Mouse (Mus musculus) kidney, postnatal 14 days (tissue): ENCODE measurements around the gene Pycr1.
A peak's percentile ranks its signal among the peaks of the same experiment; 100 is the strongest.
"Not testable (repeated sequence)": the region's sequence is repeated elsewhere in the genome, so short reads cannot be mapped to it uniquely, and the experiment has no call there.

Experiments
- DNase-seq: peaks from one replicate; pipeline ENCODE4 v3.0.0; 2022; ENCODE audit warnings: mixed read lengths

Gene Pycr1

GRCm38 (mm10) chr11:120643601-120643987 lies at the start of gene Pycr1:
Gene Pycr1, minus strand, starts transcription at chr11:120643769.
- DNase-seq = peak; percentile 95

GRCm38 (mm10) chr11:120692471-120693011 lies 49.0 kb upstream of the Pycr1 start:
- DNase-seq = peak; percentile 62

GRCm38 (mm10) chr11:120689365-120689764 lies 45.8 kb upstream of the Pycr1 start:
- no peak for DNase-seq

GRCm38 (mm10) chr11:120686650-120687272 lies 43.2 kb upstream of the Pycr1 start:
- DNase-seq = no peak

GRCm38 (mm10) chr11:120684660-120685059 lies 41.1 kb upstream of the Pycr1 start:
- DNase-seq = no peak

GRCm38 (mm10) chr11:120684086-120684485 lies 40.5 kb upstream of the Pycr1 start:
- no peak for DNase-seq

GRCm38 (mm10) chr11:120683536-120683935 lies 40.0 kb upstream of the Pycr1 start:
- DNase-seq = no peak

GRCm38 (mm10) chr11:120682683-120683082 lies 39.1 kb upstream of the Pycr1 start:
- no peak for DNase-seq

- peak; percentile 75 for DNase-seq
Measured at GRCm38 (mm10) chr11:120679909-120680308, 36.3 kb upstream of the Pycr1 start.

GRCm38 (mm10) chr11:120676951-120677350 lies 33.4 kb upstream of the Pycr1 start:
- DNase-seq = no peak

- DNase-seq = not testable (repeated sequence)
Measured at GRCm38 (mm10) chr11:120675875-120676274, 32.3 kb upstream of the Pycr1 start.

- no peak for DNase-seq
Measured at GRCm38 (mm10) chr11:120673594-120674122, 30.1 kb upstream of the Pycr1 start.

GRCm38 (mm10) chr11:120672687-120673593 lies 29.4 kb upstream of the Pycr1 start, which contains the start of gene Aspscr1:
Gene Aspscr1, plus strand, starts transcription at chr11:120672973.
- DNase-seq = peak; percentile 98

GRCm38 (mm10) chr11:120666617-120667016 lies 23.0 kb upstream of the Pycr1 start:
- no peak for DNase-seq

- DNase-seq = peak; percentile 55
Measured at GRCm38 (mm10) chr11:120665406-120665805, 21.8 kb upstream of the Pycr1 start.

GRCm38 (mm10) chr11:120663714-120664113 lies 20.1 kb upstream of the Pycr1 start:
- DNase-seq = no peak

GRCm38 (mm10) chr11:120662759-120663158 lies 19.2 kb upstream of the Pycr1 start:
- DNase-seq = no peak

GRCm38 (mm10) chr11:120661076-120661460 lies 17.5 kb upstream of the Pycr1 start, which contains the start of gene Notum:
Gene Notum, minus strand, starts transcription at chr11:120661175.
- no peak for DNase-seq

GRCm38 (mm10) chr11:120660301-120661075 lies 16.9 kb upstream of the Pycr1 start:
- DNase-seq = peak; percentile 58

GRCm38 (mm10) chr11:120659509-120660300 lies 16.1 kb upstream of the Pycr1 start:
- peak; percentile 21 for DNase-seq

GRCm38 (mm10) chr11:120658876-120659410 lies 15.4 kb upstream of the Pycr1 start:
- peak; percentile 87 for DNase-seq
